Mouse (Mus musculus) WW6 (cell line): ENCODE data around the gene Smg6.

ENCODE experiments used
- DNase-seq: peaks from one replicate; pipeline ENCODE4 v3.0.0-alpha.2; 2013; ENCODE audit warnings: low read depth, low spot score

Smg6 gene

DNA sequence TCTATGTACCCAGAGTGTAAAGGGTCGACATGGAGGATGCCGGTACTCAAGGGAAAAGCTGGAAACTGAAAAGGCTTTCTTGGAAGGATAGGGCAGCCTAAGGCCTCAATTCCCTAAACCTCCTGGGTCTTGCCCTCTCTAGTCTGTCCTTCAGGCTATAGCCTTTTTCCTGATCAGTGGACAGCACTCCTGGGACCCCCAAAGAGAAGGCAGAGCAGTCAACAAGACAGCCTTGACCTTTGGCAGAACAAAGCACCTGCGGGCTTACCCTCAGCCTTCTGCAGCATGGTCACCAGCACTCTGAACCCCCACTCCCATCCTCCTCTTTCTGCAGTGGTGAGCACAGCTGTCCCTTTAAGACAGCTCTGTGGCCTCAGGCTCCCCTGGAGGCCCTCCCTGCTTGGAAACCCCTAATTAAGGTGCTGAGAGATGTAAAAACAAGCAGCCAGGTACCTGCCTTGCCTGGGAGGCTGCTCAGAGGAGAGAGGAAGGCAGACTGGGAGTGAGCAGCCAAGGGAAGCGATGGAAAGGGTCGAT, 265.4 kb downstream of the Smg6 start, which contains the start of gene Dph1:
Gene Dph1 (minus strand): TSS at position 337 of the 537 bp plus-strand sequence.
- DNase-seq, result no peak

DNA sequence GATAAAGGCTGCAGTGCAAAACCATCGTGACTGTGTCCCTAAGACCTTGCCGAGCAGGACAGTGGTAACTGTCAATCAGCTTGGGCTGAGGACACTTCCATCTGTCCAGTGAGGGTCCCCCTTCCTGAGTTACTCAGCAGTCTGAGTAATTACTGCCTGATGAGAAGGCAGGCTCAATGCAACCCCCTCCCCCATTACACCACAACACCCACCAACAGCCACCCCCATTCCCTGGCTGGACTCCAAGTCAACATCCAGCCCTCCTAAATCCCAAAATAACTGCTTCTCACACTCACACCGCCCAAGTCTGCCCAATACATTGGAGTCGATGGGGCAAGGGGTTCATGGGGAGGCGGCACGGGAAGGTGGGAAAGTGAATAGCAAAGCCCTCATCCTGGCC, 266.2 kb downstream of the Smg6 start:
- no peak for DNase-seq

DNA sequence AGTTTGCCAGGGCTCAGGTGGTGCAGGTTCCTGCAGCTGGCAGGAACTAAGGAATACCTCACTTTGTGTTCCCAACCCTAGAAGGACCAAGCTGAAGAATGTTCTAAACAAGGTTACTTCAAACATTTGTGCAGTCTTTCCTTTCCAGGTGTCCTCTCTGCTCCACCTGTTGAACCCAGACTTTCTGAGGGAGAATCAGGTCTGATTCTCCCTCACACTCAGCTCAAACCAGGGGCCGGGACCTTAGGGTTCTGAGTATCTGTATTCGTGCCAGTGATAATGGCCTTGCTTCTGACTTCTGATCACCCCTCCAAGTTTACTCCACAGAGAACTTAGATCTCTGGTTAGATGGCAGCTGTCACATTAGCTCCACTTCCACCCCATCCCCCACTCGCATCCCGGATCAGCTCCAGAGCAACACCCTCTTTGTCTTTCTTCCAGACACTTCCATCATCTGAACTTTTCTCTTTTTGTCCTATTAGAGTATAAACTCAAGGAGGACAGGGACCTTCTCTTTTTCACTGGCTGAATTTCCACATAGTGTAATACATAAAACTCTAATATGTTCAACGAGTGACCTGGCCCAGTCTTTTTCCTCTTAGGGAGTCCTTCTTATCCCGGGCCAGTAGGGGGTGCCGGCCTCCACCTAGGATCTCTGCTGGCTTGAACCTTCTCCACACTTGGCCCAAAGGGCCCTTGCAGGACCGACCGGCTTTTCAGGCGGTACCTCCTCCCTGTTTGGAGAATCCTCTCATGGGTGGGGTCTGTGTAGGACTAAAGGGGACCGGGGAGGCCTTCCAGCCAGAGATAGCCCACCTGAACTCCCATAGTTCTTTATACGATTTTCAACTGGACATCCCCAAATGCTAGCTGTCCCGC, 267.0 kb downstream of the Smg6 start:
- DNase-seq, result no peak

DNA sequence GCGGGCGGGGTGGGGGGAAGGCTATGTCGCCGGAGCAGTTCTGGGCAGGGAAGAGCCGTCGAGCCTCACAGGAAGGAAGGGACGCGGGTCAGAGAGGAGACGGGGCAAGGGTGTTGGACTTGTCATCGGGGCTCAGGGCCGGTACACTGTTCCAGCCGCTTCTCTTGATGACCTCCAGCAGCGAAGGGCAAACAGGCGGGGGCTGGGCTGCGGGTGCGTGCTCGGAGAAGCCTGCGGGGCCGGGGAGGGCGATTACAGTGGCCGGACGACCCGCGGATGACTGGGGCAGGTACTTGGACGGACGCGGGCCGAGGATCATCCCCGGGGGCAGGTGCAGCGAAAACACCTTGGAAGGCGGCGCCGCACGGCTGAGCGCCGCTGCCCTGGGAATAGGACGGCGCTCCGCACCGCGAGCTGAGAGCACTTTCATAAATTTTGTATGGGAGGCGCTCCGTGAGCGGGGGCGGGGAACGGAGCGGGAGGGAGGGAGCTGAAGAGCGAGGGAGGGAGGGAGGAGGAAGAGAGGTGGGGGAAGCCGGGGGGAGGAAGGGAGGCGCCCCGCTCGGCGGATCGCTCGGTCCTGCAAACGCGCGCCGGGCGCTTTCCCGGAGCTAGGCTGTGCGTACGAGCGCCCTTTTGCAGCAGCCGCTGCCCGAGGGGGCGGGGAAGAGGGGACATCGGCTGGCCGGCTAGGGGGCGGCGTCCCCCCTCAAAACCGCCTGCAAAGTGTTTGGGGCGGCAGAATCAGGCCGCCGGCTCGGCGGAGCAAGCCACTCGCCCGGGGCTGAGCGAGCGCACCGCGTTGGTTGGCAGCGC, 267.8 kb downstream of the Smg6 start, which contains the start of gene Rtn4rl1:
Gene Rtn4rl1 (plus strand): TSS at position 528 of the 816 bp plus-strand sequence.
- no peak for DNase-seq

DNA sequence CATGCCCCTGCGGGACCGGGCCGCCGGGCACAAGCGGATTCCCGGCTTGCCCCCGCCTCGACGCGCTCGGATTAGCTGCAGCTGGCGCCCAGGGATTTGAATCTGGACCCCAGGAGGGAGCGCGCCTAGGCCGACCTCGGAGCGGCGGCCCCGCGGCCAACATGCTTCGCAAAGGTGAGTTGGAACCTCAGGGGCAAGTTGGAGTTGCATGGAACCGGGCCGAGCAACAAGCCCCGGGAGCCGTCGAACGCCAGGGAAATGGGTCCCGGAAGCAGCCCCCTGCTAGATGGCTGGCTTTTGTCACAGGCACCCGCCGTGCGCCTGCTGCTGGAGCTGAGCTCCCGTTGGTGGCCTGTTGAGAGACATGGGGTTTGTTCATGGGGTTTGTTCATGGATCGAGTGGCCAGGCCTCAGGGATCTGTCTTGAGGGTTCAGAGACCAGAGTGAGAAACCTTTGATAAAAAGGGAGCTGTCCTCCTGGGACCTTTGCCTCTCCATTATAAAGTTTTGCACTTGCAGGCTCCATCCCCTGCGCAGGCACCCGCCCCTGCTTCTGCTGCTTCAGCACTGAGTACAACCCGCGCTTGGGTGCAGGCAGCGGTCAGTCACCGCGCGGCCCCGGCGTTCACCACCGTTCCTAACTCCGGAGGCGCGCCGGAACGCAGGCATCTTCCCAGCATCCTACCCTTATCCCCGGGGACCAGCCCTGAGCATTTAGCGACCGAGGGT, 268.7 kb downstream of the Smg6 start:
- DNase-seq, result no peak

DNA sequence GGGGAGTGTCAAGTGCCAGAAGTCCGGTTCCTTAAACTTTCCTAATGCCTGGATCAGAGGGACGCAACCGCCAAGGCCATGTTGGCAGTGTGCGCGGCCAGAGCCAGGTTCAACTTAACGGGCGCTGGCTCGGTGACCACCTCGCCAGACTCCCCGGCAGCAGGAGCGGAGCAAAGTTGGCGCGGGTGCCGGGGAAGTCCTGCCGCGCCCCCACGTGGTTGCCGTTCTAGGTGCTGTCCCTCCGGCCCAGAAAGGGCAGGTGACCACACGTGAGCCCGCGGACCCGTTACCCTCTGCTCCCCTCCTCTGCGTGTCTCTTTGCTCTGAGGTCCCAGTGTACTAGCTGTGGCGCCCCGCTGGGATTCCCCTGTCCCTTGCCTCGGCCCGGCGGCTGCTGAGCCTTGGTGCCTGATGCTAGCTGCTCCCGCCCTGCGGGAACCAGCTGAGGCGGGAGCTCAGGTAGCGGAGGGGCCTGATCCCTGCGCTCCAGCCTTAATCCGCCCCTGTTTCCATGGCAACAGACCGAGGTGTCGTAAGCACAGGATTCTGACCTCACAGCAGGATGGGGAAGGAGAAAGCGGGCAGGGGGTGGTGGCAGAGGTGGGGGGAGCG, 269.3 kb downstream of the Smg6 start:
- peak; percentile 97 for DNase-seq

DNA sequence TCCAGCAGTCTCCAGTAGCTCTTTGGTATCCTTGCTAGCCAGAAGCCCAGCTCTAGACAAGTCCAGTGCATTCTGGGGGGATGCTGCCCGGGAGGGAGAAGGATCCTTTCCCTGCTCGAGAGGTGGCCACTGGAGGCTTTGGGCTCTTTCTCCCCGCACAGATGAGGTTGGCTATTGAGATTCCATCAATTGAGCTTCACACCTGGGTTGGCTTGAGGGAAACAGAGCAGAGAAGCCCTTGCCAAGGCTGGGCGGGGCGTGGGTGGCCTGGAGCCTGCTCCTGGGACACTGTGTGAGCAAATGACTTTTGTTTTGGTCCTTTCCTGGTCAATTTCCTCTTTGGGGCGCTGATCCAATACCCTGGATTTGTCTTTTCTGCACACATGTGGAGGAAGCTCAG, 270.5 kb downstream of the Smg6 start:
- no peak for DNase-seq

DNA sequence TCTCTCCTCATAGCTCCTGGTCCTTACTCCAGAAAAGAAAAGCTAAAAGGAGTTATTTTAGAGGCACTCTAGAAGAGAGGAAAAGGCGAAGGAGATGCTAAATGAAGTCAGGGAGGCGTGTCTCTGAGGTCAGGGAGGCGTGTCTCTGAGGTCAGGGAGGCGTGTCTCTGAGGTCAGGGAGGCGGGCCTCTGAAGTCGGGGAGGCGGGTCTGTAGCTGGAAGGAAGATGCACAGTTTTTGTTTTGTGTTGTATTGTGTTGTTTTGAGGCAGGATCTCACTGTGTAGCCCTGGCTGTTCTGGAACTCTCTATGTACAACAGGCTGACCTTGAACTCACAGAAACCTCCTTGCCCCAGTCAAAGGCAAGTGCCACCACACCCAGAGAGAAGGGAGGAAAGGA, 272.3 kb downstream of the Smg6 start:
- DNase-seq, result no peak

DNA sequence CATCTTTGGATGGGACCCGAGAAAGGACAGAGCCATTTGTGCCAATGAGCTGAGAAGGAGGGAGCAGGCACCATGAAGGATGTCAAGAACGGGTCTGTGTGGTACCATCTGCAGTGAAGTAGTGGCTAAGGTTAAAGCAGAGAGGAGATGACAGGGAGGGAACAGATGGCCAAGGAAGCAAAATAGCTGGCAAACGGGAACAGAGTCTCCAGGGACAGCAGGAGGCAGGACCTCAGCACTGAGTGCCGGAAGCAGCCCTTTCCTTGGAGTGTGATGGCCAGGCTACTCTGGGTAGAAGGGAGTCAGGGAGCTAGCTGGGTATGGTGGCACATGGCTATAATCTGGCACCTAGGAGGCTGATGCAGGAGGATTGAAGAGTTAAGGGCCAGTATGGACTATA, 273.2 kb downstream of the Smg6 start:
- DNase-seq, result no peak

DNA sequence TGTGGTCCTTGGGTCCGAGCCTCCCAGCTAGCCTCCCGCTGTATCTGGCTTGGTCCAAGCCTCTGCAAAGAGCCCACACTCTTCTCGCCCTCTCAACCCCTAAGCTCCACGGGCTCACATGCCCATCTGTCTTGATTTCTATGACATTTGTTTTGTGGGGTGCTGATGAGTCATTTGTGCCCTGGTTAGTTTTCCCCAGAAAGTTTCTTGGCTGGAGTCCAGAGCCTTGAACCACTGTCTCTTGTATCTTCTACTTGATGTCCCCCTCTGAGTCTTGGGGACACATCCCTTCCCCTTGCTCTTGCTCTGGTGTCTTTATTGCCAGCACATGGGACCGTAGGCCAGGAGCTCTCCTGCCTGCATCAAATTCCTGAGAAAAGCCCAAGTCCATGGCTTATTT, 274.3 kb downstream of the Smg6 start:
- no peak for DNase-seq

DNA sequence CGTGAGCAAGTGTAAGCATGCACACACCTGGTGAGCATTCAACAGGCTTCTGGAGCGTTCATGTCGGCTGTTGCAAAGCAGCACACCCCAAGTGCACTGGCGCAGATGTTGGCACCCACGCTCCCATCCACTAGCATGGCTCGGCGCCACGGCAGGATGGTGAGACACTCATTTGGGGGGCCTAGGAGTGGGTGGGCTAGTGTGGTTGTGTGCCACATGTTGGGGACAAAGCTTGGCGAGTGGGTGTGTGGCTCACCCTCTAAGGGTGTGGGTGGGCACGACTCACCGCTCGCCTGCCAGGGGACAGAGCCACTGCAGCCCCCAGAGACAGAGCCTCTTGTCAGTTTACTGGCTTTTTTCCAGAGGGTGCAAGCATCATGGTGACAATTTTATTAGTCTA, 275.3 kb downstream of the Smg6 start:
- no peak for DNase-seq

DNA sequence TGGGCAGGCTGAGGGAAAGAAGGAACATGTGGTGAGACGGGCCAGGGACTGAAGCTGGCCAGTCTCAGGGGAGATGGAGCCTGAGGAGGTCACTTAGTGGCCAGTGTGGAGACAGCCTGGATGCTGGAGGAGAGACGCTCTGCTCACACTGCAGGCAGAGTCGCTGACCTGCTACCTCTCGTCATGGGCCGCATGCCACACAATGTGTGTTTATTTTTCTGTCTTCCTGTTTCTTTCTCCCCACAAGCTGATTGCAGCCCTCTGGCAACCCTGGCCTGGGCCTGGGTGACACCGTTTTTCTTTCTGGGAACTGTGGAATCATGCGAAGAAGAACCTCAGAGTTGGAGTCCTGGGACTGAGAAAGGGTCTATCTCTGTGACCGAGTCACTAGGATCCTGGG, 276.1 kb downstream of the Smg6 start:
- DNase-seq, result no peak

DNA sequence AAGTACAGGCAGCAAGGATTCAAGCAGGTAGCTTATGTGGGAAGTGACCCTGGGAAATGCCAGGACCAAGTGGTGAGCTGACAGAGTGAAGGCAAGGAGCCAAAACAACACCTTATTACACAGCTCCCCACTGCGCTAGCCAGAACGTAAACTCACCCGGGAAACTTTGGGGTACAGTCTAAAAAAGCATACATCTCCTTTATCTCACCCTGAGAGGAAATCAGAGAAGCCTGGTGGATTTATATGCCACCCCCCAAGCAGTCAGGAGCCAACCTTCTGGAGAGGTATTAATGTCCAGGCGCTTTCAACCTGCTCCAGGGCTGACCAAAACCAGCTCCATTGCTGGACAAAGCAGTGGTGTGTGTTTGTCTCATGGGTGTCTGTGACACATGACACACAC, 278.3 kb downstream of the Smg6 start:
- no peak for DNase-seq

DNA sequence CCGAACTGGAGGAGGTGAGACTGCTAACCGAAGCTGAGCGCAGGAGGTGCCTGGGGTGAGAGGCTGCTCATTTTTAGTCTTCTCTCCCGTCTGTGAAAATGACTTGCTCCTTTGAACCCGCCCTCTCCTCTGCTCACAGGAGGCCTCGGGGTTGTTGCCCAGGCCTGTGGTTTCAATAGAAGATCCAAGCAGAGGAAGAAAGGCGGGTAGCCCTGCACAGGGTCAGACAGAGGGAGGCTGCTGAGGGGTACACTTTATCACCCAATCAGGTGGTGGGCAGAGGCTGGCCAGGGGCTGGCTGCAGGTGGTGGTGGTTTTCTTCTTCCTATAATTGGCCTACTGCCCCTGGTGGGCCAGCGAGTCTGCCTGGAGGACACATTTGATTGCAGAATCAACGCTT, 278.8 kb downstream of the Smg6 start:
- no peak for DNase-seq

DNA sequence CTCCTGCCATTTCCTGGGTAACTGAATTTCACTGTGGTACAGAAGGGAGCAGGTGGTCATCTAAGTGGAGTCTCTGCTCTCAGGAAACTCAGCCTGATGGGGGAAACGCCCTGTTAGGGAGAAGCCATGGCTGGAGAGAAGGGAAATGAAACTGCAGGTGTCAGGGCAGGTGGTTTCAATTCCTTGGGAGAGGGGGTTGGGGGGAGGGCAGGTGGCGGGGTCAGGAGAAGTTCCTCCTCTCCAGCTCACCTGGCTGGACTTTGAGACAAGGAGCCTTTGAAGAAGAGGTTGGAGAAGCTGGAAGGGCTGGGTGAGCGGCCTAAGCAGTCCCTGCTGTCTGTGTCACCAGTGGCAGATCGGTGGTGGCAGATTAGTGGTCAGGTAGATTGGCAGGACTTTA, 280.7 kb downstream of the Smg6 start:
- DNase-seq, result no peak

DNA sequence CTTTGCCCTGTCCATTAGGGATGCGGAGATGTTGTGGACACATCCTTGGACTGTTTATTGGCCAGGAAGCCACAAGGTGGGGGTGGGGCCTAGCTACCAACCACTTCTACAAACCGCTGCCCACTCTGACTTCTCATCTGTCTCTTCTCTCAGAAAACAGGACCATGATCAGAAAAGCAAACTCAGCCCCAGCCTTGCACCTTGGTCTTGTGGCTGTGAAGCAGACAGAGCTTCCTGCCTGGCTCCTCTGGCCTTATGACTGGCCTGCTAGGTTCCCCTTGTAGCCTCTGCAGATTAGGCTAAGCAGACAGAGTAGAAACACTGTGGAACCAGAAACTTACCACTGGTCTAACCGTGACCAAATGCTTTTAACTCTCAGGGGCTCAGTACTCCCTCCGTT, 283.7 kb downstream of the Smg6 start:
- no peak for DNase-seq

DNA sequence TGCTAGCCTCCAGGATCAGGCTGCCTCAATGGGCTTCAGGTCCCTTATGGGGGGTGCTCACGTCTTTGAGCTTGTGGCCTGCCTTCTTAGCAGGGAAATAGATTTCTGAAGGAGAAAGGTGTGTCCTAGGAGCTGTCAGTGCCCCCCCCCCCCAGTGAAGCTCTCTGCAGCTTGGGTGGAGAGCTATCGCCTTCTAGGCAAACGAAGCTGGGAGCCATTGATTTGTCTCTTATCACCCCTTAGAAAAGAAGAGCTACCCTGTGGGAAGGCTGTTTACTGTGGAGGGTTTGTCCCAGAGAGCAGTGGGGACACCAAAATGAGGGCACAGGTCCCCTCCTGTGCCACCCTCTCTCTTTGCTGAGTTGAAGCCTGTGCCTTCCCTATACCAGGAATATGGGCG, 284.5 kb downstream of the Smg6 start:
- DNase-seq, result no peak

DNA sequence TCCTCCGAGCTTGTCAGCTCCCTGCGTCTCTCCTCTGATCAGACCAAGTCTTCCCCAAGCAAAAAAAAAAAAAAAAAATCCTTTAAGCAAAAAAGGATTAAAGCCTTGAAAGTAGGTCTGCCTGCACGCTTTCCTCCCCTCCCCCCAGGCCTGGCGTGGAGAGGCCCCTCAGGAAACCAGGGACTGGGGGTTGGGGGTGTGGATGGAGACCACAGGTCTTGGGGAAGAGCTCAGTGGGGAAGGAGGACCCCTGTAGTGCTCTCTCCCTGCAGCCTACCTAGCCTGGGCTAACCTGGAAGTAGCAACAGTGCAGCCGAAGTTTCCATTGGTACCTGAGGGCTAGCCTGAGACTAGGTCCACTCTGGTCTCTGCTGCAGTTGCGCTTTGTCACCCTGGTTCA, 285.1 kb downstream of the Smg6 start:
- no peak for DNase-seq

DNA sequence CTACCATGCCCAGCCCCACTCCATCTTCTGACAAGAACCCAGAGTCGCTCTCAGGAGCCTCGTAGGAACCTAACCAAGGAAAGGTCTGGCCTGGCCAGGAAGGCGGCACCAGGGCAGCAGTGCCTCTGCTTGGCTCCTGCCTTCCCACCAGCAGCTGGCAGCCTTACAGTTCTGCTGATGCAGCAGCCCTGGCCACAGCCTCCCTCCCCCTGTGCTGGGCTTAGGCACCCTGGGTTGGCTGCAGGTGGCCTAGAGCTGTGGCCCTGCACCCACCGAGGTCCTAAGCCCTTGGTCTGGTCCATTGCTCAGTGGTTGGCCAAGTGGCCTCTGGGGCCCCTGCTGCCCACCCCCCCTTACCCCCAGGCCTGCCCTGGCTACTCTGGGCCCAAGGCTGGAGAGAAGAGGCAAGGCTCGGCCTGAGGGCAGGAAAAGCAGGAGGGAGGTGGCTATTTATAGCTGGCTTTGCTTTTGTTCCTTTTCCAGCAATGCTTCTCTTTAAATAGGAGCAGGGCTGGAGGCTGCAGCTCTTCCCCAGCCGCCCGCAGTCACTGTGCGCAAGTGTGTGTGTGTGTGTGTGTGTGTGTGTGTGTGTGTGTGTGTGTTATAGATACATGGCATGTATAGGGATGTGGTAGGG, 286.5 kb downstream of the Smg6 start:
- DNase-seq, result no peak

DNA sequence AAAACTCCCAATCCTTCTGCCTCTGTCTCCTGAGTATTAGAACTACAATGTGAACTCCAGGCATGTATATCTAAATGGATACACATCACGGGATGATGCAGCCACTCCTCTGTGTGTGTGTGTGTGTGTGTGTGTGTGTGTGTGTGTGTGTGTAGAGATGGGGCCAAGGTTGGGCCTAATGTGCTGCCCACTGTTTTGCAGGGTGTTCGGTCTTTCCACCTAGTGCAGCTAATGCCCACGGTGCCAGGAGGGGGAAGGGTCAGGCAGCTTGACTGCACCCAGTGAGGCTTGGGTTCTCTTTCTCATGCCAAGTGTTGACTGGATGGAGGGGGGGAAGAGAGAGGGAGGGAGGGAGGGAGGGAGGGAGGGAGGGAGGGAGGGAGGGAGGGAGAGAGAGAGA, 287.3 kb downstream of the Smg6 start:
- no peak for DNase-seq
